Mouse (Mus musculus) inflammation-experienced regulatory T-cells, adult 6 months (primary cell): ENCODE data around the gene Slc6a11. TPM values are rescaled to one million over a fixed set of nuclear protein-coding genes. Genes with fewer than 3 reads are reported as not detected.

Experiments
- ATAC-seq: one replicate; pipeline ENCODE4 v1.8.0; 2017
- polyA plus RNA-seq, 3 experiments: library from polyadenylated mRNA; unstranded; fragments of 100-300 nt; shearing (Covaris generic); gene quantifications; one replicate each; pipeline ENCODE4 v1.2.1; 2017

The Slc6a11 gene
- polyA plus RNA-seq, 3 experiments from 2014 or later: not detected

DNA sequence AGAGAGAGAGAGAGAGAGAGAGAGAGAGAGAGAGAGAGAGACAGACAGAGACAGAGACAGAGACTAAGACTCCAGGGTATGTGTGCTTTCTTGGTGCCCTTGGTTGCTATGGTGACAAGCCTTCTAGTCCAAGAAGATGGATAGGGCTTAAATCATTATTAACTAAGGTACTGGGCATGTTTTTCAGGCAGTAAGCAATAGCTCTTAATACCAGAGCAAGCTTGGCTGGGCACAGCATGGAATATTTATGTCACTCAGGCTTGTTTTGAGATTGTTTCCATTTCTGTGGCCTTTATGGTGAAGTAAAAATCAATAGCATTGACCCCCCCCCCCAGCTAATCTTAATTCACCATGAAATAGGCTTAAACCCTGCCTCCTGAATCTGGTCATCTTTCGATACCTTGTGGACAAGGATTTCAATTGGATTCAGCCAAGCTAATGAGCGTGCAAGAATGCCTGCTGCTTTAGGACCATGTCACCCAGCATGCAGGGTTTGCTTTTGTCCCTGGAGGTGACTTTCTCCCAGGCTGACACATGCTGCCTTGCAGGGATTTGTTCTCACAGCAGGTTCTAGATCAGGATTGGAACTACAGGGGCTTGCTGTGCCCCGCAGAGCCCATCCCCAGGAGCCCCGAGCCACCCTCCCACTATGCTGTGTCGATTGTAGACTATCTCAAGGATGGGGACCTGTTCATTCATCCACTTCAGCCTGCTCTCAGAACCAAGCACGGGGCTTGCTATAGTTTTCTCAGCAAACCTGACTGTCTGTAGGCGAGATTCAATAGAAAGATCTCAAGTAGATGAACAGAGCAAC, 51.5 kb downstream of the Slc6a11 start:
- ATAC-seq: no peak

GRCm38 (mm10) chr6:114187121-114187520, 56.1 kb downstream of the Slc6a11 start:
- ATAC-seq: no peak

DNA sequence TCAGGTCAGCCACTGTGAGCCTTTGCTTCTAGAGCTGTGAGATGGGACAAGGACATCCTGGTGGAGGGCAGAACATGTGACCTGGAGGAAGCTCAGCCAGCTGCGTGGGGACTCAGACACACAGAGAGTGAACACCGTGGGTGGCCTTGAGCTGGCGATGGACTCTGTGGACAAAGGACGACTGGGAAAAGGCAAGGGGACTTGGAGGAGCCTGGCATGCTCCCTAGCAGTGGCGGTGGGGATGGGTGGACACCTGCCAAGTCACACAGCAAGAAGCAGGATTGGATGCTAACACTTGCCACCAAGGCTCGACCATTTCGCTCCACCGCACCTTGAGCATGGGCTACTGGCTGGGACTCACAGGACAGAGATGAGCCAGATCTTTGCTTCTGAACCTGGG, 57.8 kb downstream of the Slc6a11 start:
- ATAC-seq: no peak

DNA sequence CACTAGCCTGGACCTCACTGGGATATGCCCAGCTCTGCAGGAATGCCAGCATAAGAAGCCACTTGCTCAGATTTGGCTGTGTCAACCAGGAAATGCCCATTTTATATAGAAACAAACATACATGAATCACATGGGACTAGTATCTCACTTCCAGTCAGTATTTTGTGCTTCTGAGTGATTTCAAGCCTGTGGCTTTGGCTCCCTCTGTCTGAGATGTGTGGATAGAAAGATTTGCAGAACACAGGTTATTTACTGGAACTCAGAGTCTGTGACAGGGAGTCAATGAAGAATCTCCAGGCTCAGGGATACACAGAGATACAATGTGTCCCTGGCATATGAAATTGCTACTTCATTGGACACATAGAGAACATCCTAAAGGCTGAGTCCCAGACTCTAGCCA, 65.0 kb downstream of the Slc6a11 start:
- no peak for ATAC-seq

DNA sequence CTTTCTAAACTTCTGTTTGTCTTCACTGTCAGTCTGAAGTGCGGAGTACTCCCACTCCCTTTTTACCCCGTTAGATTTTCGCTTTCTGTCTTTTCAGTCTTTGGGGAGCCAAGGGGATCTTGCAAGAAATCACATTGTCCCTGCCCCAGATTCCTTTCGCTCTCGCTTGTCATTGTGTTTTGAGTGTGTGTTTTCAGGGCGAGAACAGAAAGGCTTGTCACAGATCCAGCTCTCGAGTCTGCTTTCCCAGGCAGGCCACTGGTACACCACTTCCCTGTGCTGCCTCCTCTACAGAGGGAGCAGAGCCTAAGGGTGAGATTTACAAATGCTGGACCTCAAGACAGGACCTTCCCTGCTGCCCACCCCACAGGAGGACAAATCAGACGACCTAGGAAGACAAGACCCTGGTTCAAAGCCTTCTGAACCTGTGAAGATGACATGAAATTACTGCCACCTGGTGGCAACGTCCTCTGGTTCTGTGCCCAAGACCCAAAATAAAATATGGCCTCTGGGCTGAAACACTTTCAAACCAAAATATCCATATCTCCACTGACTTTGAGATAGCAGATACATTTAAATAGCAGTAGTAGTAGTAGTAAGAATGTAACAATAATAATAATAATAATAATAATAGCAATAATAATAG, 68.3 kb downstream of the Slc6a11 start:
- ATAC-seq: no peak

DNA sequence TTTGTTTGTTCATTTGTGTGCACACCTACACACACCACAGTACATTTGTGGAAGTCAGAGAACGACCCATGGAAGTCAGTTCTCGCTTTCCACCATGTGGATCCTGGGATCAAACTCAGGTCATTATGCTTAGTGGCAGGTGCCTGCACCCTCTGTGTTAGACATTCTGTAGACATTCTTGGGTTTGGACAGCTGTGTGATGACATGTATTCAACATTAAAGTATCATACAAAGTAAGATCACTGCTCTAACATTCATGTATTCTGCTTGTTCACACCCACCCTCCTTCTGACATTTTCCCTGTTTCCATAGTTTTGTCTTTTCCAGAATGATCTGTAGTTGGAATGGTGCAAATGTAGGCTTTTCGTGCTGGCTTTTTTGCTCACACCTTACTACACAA, 73.5 kb downstream of the Slc6a11 start:
- no peak for ATAC-seq

DNA sequence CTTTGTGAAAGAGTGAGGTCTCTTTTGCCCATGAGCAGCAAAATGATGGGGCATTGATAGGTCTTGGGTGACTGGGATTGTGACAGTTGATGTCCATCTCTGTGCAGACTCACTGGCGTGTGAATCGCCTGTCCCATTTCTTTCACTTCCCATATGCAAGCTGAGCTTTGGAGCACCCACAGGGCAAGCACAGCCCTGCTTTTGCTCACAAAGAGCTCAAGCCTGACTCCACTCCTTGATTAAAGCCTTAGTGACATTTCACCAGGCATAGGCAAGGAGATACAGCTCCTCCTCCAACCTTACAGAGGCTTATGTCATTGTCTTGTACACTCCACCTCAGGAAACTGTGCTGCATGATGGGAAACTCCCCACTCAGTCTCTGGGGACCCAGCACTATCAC, 77.3 kb downstream of the Slc6a11 start:
- ATAC-seq: no peak

GRCm38 (mm10) chr6:114214393-114214792, 83.4 kb downstream of the Slc6a11 start:
- no peak for ATAC-seq

DNA sequence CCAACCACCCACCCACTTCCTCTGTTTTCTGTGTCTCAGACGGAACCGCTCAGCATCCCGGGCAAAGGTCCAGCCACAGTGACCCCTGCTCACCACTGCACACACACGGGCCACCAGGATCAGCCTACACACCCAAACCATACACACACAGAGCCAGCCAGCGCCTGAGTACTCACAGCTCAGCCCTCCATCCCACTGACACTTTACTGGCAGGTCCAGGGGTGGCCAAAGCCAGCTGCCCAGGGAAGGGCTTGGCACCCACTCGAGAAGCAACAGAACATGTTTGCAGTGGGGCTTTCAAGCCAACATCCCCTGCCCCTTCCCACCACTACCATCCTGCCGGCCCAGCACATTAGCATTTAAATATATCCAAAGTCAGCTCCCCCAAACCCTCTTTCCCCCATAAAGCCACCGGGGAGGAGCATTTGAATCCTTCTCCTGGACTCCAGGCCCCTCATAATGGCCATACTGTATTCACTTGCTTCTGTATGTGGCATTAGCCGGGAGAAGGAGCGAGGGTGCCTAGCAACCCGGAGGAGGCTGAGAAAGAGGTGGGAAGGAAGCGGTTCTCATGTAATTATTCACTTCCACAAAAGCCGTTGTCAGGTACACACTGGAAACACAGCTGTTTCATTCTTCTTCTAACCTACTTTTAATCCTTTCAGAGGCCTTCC, 85.8 kb downstream of the Slc6a11 start:
- no peak for ATAC-seq

GRCm38 (mm10) chr6:114224399-114224798, 93.4 kb downstream of the Slc6a11 start:
- ATAC-seq: no peak

DNA sequence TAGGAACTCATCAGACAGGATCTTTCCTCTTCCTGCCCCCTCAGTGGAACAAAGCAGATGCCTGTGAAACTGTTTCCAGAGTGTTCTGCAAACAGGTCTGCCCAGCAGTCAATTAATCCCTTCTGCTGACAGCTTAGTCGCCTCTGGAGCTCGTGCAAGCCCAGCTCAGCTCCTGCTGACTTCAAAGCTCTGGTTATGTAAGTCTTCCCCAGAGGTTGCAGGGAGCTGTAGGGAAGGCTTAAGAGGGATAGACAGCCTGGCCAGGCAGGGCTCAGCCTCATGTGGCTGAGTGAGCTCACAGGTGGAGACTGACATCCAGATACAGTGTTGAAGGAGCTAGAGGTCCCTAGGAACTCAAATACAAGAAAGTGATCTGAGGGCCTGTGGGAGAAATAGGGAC, 96.3 kb downstream of the Slc6a11 start:
- ATAC-seq: no peak

GRCm38 (mm10) chr6:114228196-114228595, 97.2 kb downstream of the Slc6a11 start:
- ATAC-seq: no peak

GRCm38 (mm10) chr6:114238892-114239644, 108.0 kb downstream of the Slc6a11 start:
- ATAC-seq: no peak

DNA sequence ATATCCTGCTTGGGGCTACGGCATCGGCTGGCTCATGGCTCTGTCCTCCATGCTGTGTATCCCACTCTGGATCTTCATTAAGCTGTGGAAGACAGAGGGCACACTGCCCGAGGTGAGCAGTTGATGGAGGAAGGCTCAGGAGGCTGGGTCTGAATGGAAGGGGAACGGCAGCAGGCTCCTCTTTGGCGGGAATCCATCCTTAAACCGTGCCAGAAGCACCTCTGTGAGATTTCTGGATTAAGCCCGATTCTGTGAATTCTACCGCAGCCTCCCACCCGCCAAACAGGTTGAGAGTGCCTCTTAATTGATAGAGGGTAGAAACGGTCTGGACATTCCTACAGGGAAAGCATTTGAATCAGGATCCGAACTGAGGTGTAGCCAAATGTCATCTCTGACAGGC, 114.6 kb downstream of the Slc6a11 start:
- ATAC-seq: no peak

- no peak for ATAC-seq
Measured at GRCm38 (mm10) chr6:114250311-114250710, 119.3 kb downstream of the Slc6a11 start.

GRCm38 (mm10) chr6:114254927-114255326, 123.9 kb downstream of the Slc6a11 start:
- ATAC-seq: no peak

GRCm38 (mm10) chr6:114257762-114258361, 126.8 kb downstream of the Slc6a11 start:
- ATAC-seq: no peak

DNA sequence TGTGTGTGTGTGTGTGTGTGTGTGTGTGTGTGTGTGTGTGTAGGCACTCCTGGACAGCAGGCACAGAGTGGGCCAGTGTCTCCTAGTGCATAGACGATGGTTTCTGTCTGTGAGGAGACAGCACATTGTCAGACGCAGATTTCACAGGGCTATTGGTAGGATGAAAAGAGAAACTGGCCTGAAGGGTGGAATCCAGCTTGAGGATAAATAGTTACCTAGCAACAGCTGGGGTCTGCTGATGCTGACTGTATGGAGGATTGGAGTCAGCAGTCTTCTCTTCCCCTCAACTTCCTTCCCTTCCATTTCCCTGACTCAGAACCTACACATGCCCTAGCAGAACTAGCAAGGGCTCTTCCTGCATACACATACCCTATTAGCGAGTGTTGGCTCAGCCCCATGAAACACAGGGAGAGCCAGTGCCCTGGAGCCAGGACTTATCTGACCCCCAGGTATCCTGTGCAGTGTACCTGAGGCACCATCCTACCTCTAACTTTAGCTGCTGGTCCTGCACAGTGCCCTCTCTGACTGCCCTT, 127.7 kb downstream of the Slc6a11 start:
- ATAC-seq: no peak

GRCm38 (mm10) chr6:114261609-114262008, 130.6 kb downstream of the Slc6a11 start:
- no peak for ATAC-seq

- ATAC-seq: no peak
Measured at GRCm38 (mm10) chr6:114264010-114264409, 133.0 kb downstream of the Slc6a11 start.

- no peak for ATAC-seq
Measured at GRCm38 (mm10) chr6:114264426-114264825, 133.4 kb downstream of the Slc6a11 start.

GRCm38 (mm10) chr6:114266273-114266672, 135.2 kb downstream of the Slc6a11 start:
- no peak for ATAC-seq
